Mouse (Mus musculus): ENCODE data around the gene Slc47a1.

Slc47a1 gene

GRCm38 (mm10) chr11:61378651-61379050 lies 506 bp upstream of the Slc47a1 start:
- DNase-seq (ENCODE audit: low spot score) = no peak

- no peak for DNase-seq (ENCODE audit: low spot score)
These were observed 9.5 kb downstream of the Slc47a1 start for GRCm38 (mm10) chr11:61368668-61369067.

GRCm38 (mm10) chr11:61366517-61367273 lies 11.4 kb downstream of the Slc47a1 start:
- DNase-seq (ENCODE audit: low spot score) = no peak

- no peak for DNase-seq (ENCODE audit: low spot score)
These were observed 12.2 kb downstream of the Slc47a1 start for GRCm38 (mm10) chr11:61365938-61366337.

- DNase-seq (ENCODE audit: low spot score) = no peak
These were observed 14.0 kb downstream of the Slc47a1 start for GRCm38 (mm10) chr11:61364096-61364495.

GRCm38 (mm10) chr11:61361515-61362190 lies 16.5 kb downstream of the Slc47a1 start:
- no peak for DNase-seq (ENCODE audit: low spot score)

- no peak for DNase-seq (ENCODE audit: low spot score)
These were observed 21.5 kb downstream of the Slc47a1 start for GRCm38 (mm10) chr11:61356600-61356999.

GRCm38 (mm10) chr11:61356111-61356510 lies 22.0 kb downstream of the Slc47a1 start:
- DNase-seq (ENCODE audit: low spot score) = no peak

- no peak for DNase-seq (ENCODE audit: low spot score)
These were observed 22.8 kb downstream of the Slc47a1 start for GRCm38 (mm10) chr11:61355351-61355750.

- DNase-seq (ENCODE audit: low spot score) = no peak
These were observed 23.8 kb downstream of the Slc47a1 start for GRCm38 (mm10) chr11:61354346-61354745.

- no peak for DNase-seq (ENCODE audit: low spot score)
These were observed 25.1 kb downstream of the Slc47a1 start for GRCm38 (mm10) chr11:61353038-61353437.

GRCm38 (mm10) chr11:61352138-61352651 lies 25.9 kb downstream of the Slc47a1 start:
- peak; percentile 32 for DNase-seq (ENCODE audit: low spot score)

- peak; percentile 82 for DNase-seq (ENCODE audit: low spot score)
These were observed 28.8 kb downstream of the Slc47a1 start for GRCm38 (mm10) chr11:61349337-61349736.

- DNase-seq (ENCODE audit: low spot score) = peak; percentile 35
These were observed 32.0 kb downstream of the Slc47a1 start for GRCm38 (mm10) chr11:61346133-61346532.

- DNase-seq (ENCODE audit: low spot score) = peak; percentile 72
These were observed 35.4 kb downstream of the Slc47a1 start, which contains the start of gene Slc47a2 for GRCm38 (mm10) chr11:61342505-61343420. Slc47a2 (minus strand) TSS chr11:61342860.

GRCm38 (mm10) chr11:61341971-61342370 lies 36.2 kb downstream of the Slc47a1 start:
- no peak for DNase-seq (ENCODE audit: low spot score)

- no peak for DNase-seq (ENCODE audit: low spot score)
These were observed 36.9 kb downstream of the Slc47a1 start for GRCm38 (mm10) chr11:61341233-61341632.

GRCm38 (mm10) chr11:61340374-61340773 lies 37.8 kb downstream of the Slc47a1 start:
- DNase-seq (ENCODE audit: low spot score) = no peak

GRCm38 (mm10) chr11:61337586-61337985 lies 40.6 kb downstream of the Slc47a1 start:
- no peak for DNase-seq (ENCODE audit: low spot score)

GRCm38 (mm10) chr11:61320904-61321687 lies 57.0 kb downstream of the Slc47a1 start:
- DNase-seq (ENCODE audit: low spot score) = no peak

- no peak for DNase-seq (ENCODE audit: low spot score)
These were observed 58.1 kb downstream of the Slc47a1 start for GRCm38 (mm10) chr11:61319923-61320567.
